Mouse (Mus musculus): ENCODE results near the gene Scn8a. TPM values are rescaled to one million over a fixed set of nuclear protein-coding genes. Genes with fewer than 3 reads are reported as not detected.

The Scn8a gene
- total RNA-seq, 1 experiment from 2014 or later = 7.1 TPM

DNA sequence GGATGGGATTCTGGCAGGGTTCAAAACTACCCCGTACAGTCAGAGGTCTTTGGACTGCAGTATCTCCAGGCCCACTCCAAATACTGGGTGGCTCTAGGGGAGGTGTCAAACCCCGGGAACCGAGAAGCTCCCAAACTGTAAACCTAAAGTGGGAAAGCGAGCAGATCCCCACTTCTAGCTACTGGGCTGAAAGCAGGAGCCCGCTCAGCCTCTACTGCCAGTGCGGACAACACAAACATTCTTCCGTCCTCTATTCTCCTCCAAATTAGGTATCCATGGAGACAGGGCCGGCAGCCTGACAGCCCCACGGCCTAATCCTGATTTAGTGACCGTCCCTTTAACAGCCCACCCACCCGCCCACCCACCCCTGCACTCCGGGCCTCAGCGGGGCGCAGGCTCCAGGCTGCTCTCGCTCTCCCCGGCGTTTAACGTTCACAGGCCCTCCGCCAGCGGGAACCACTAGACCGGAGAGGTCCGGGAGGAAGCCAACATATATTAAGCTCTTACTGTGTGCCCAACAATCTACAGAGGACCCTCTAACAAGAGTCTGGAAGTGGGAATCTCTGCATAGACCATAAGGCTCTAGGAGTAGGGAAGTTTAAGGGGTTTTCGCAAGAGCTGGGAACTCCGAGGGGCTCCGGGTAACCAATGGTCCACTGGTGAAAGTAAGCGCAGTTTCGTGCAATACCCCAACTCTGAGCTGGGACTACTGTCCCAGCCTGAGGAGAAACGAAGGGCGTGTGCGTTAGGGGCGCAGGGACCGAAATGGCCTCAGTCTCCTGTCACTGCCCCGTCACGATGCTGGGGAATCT, 207.5 kb downstream of the Scn8a start:
- no peak for ATAC-seq (ENCODE audit: extremely low read depth, insufficient number of reproducible peaks, low FRiP score, poor library complexity, severe bottlenecking)

DNA sequence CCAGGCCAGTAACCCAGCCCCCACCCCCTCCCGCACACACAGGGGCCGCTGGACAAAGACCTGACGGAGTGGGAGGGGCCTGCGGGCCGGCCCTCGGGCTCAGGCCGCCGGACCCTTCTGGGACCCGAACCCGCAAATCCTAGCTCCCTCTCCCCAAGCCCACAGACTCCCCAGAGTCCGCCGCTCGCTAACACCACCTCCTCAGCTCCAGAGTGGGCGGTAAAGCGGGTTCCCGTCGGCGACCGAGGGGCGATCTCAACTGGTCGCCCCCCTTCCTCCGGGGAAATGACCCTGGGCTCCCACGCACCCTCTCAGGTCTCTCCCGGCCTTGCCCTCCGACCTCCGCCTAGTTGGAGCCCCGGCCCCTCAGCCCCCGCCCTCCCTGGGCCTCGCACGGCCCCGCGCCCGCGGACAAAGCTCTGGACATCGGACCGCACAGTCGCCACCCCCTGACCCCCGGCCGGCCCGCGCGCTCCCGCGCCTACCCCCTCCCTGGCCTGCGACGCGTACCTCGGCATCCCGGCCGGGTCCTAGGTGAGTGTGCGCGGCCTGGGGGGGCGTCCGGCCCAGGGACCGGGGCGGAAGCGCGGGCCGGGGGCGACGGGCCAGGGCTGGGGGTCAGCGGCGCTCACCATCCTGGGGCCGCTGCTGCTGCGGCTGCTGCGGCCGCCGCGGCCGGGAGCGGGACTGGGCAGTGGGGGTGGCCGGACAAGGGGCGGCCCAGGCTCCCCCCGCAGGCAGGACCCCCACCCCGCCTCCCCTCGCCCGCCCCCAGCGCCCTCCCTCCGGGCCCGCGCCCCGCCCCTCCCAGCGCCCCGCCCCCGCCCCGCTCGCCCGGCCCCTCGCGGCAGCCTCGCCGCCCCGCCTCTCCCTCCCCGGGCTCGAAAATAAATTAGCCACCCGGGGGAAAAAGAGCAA, 208.4 kb downstream of the Scn8a start, which contains the start of gene Fignl2:
Gene Fignl2 (minus strand): TSS at position 755 of the 918 bp plus-strand sequence.
- no peak for ATAC-seq (ENCODE audit: extremely low read depth, insufficient number of reproducible peaks, low FRiP score, poor library complexity, severe bottlenecking)

DNA sequence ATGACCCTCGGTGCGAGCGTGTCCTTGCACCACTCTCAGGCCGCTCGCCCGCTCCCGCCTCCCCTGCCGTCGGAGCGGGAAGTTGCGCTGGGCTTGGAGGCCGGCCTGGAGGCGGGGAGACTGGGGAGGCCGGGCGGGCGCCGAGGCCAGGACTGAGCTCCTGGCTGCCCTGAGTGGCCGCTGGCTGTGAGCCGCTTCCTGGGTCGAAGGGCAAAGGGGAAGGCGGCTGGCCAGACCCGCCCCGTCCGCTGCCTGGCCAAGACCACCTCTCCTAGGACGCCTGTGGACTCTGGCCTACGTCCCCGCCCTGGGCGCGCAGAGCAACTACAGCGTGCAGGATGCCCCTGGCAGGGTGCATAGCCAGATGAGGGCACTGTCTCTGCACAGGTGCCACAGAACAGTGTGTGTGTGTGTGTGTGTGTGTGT, 209.1 kb downstream of the Scn8a start:
- ATAC-seq (ENCODE audit: extremely low read depth, insufficient number of reproducible peaks, low FRiP score, poor library complexity, severe bottlenecking) = no peak

GRCm38 (mm10) chr15:101080031-101080520, 210.4 kb downstream of the Scn8a start:
- ATAC-seq (ENCODE audit: extremely low read depth, insufficient number of reproducible peaks, low FRiP score, poor library complexity, severe bottlenecking) = no peak

DNA sequence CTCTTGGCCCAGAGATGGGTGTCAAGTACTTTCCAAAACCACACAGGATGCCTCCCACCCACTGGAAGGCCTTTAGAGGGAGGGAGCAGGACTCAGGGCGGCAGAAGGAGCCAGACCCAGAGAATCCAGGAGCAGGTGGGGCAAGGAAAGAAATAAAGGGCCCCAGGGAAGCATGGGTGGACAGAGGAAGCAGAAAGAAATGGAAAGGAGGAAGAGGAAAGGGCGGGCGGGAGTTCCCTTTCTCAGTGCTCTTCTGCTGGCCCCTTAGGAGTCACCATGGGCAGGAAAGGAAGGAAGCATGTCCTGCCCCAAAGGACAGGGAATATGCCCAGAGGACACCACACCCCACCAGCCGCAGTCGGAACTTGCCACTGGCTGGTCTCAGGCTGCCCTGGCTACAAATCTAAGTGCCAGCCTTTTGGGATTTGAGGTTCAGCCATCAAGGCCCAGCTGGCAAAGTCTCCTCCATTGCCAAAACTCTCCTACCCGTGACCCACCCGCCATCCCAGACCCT, 211.4 kb downstream of the Scn8a start:
- no peak for ATAC-seq (ENCODE audit: extremely low read depth, insufficient number of reproducible peaks, low FRiP score, poor library complexity, severe bottlenecking)

- ATAC-seq (ENCODE audit: extremely low read depth, insufficient number of reproducible peaks, low FRiP score, poor library complexity, severe bottlenecking) = no peak
Measured at GRCm38 (mm10) chr15:101082236-101082635, 212.6 kb downstream of the Scn8a start.

GRCm38 (mm10) chr15:101084499-101084898, 214.8 kb downstream of the Scn8a start:
- no peak for ATAC-seq (ENCODE audit: extremely low read depth, insufficient number of reproducible peaks, low FRiP score, poor library complexity, severe bottlenecking)

GRCm38 (mm10) chr15:101086451-101086850, 216.8 kb downstream of the Scn8a start:
- no peak for ATAC-seq (ENCODE audit: extremely low read depth, insufficient number of reproducible peaks, low FRiP score, poor library complexity, severe bottlenecking)

DNA sequence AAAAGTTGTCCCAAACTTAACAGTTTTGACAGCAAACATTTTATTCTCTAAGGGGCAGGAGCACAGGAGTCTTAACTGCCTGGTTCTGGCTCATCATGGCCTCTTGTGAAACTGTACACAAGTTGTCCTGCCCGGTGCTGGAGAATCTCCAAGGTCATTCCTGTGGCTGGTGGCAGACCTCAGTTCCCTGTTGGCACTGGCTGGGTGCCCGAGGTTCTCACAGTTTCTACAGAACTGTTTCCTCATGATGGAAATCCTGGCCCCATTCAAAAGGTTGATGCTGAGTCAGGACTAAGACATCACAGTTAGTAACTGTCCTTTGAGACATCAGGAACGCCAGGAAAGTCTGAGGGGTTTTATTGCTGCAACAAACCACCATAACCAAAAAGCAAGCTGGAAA, 217.3 kb downstream of the Scn8a start:
- no peak for ATAC-seq (ENCODE audit: extremely low read depth, insufficient number of reproducible peaks, low FRiP score, poor library complexity, severe bottlenecking)

- ATAC-seq (ENCODE audit: extremely low read depth, insufficient number of reproducible peaks, low FRiP score, poor library complexity, severe bottlenecking) = no peak
Measured at GRCm38 (mm10) chr15:101088291-101088690, 218.6 kb downstream of the Scn8a start.

DNA sequence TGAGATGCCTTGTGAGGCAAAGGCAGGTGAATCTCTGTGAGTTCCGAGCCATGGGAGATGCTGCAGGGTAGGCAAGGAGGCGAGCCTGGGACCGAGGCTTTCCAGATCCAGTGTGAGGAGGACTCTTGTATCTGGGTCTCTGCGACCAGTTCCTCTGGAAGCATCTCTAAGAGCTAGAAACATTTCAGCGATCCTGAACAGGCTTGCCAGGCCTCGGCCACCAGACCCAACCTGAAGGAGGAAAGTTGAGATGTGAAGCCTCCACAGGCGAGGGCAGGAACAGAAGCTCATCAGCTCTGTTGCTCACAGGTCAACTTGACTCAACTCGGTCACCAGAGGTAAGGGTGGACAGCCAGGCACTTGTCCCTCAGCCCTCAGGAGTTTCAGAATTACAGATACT, 221.9 kb downstream of the Scn8a start:
- no peak for ATAC-seq (ENCODE audit: extremely low read depth, insufficient number of reproducible peaks, low FRiP score, poor library complexity, severe bottlenecking)

- ATAC-seq (ENCODE audit: extremely low read depth, insufficient number of reproducible peaks, low FRiP score, poor library complexity, severe bottlenecking) = no peak
Measured at GRCm38 (mm10) chr15:101092121-101092828, 222.6 kb downstream of the Scn8a start.

DNA sequence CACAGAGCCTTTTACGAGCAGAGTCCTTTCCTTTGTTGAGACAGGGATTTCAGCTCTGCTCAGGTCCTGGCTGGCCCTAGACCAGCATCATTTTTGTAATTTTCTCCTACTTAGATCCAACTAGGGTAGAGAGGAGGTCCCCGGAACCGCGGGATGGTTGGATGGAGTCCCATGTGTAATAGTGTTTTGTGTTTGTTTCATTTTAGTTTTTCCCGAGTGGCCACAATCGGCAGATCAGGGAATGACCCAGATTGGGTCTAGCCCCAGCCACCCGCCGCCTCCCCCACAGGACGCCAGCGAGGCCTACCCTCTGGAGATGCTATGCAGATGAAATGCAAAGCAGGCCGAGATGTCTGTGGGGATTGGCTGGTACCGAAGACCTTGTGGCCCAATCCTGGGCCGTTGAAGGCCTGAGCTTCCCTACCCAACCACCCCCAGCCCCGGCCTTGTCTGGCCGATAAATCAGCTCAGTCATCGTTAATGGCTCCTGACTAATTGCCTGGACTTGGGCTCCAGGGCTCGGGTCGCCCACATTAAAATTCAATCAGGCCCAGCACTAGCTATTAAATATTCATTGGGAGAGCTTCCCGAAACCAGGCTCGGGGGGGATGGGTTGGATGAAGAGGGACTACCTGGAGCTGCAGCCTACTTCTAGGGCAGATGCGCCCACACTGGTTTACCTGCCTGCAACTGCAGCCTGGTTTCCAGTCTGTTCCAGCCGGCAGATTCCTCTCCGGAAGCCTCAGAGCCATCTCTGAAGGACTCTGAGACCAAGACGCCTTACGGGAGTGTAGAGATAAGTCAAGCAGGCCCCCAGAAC, 223.4 kb downstream of the Scn8a start:
- no peak for ATAC-seq (ENCODE audit: extremely low read depth, insufficient number of reproducible peaks, low FRiP score, poor library complexity, severe bottlenecking)

DNA sequence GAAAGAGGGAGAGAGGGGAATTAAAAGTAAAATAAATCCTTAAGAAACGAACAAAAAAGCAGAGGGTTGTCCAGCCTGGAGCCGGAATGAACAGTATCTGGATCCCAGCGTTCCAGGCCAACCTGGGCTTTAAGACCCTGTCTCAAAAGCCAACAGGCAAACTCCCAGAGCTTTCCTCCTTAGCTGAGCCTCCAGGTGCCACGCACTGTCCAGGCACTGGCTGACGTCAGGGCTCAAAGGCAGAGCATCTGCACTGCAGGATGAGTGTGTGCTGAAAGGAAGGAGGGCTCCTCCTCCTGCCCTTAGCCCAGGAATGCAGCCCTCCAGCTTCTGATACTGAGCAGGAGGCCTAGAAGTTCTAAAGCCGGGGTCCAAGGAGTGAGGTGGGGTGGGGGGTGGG, 224.3 kb downstream of the Scn8a start:
- ATAC-seq (ENCODE audit: extremely low read depth, insufficient number of reproducible peaks, low FRiP score, poor library complexity, severe bottlenecking) = no peak

DNA sequence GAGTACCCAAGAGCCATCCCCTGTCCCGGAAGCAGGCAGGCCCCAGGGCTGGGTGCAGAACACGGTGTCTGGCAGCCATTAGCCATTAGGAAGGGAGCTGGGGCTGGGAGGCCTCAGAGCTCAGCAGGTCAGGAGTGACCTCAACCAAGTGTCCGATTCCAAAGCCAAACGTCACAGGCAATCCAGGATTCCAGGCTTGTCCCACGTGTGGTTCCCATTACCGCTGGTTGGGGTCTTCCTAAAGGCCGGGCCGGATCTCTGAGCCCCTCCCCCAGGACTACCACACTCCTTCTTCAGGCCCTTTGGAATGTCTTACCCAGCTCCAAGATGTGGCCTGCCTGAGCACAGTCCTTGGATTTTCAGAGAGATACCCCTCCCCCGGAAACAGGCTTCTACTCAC, 225.3 kb downstream of the Scn8a start:
- no peak for ATAC-seq (ENCODE audit: extremely low read depth, insufficient number of reproducible peaks, low FRiP score, poor library complexity, severe bottlenecking)

- ATAC-seq (ENCODE audit: extremely low read depth, insufficient number of reproducible peaks, low FRiP score, poor library complexity, severe bottlenecking) = no peak
Measured at GRCm38 (mm10) chr15:101095392-101095791, 225.7 kb downstream of the Scn8a start.
